Mouse (Mus musculus) CD4-positive, CD25-positive, alpha-beta regulatory T cell (primary cell): Measurements from ENCODE around the gene Fibin. TPM values are rescaled to one million over a fixed set of nuclear protein-coding genes. Genes with fewer than 3 reads are reported as not detected.

ENCODE experiments used
- polyA plus RNA-seq: library from polyadenylated mRNA; unstranded; fragments of 100-300 nt; shearing (Covaris generic); gene quantifications from one replicate; pipeline ENCODE4 v1.2.1, GENCODE M21; 2017

The Fibin gene
- polyA plus RNA-seq: 0.07 TPM

GRCm38 (mm10) chr2:110362432-110363283 is at the start of gene Fibin:
Gene Fibin, minus strand, starts transcription at chr2:110363183.

GRCm38 (mm10) chr2:110314509-110315155 is 48.4 kb downstream of the Fibin start, which contains the start of gene Bbox1:
Gene Bbox1, minus strand, starts transcription at chr2:110314560.

Other genes with a start within 250 kb of the Fibin start
- not detected for gene Bbox1, start 48.6 kb downstream of the Fibin start, polyA plus RNA-seq
- not detected for gene Slc5a12, start 234.1 kb upstream of the Fibin start, polyA plus RNA-seq